Mouse (Mus musculus) liver, postnatal 0 days (tissue): ENCODE measurements at regions not wholly inside any gene's neighbourhood (a gene's known extent, or its start where the extent isn't known, plus 50 kb on each side); places are given as distances from the start of the nearest gene placed in this dataset.

ENCODE experiments used
- CTCF ChIP-seq: sonication (generic); IDR thresholded peaks from 2 replicates; pipeline ENCODE4 v1.5.1; 2016; ENCODE audit warnings: antibody characterized with exemption, low read depth
- EP300 ChIP-seq: IDR thresholded peaks from 2 replicates; pipeline ENCODE4 v1.6.1; 2016; ENCODE audit warnings: antibody characterized with exemption, low read depth, mild to moderate bottlenecking

DNA sequence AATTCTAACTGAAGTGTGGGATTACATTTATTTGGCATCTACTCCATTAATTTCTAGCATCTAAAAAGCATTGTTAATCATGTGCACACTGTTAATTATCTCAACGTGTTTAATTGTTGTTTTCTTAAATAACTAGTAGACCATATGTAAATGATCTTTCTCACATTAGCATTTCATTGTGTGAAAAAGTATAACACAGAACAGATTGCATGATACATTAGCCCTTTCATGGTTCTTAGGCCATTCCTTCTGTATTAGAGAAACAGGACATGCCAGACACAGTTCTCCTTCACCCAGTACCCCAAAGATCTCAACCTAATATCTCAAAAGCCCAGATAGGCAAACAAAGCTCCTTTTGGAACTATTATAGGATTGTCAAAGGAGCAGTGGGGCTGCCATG, 89.0 kb downstream of the 4930474N05Rik start:
- no peak for TF ChIP-seq CTCF
- no peak for TF ChIP-seq EP300
